Mouse (Mus musculus) neural tube, embryonic 14.5 days (tissue): ENCODE measurements around the gene Trim15. TPM values are rescaled to one million over a fixed set of nuclear protein-coding genes. Genes with fewer than 3 reads are reported as not detected.
A peak's percentile ranks its signal among the peaks of the same experiment; 100 is the strongest.

ENCODE experiments used
- ATAC-seq: fragments of 200-750 bp; cut with Nextera tagmentation; 2 replicates; pipeline ENCODE4 v1.8.0; 2017; ENCODE audit warnings: low read depth, mild to moderate bottlenecking, moderate TSS enrichment, moderate library complexity
- H3K27ac ChIP-seq: fragments of 300-500 bp; sonication (generic); 2 replicates; pipeline ENCODE4 v1.5.1; 2014; ENCODE audit warnings: low read depth, mild to moderate bottlenecking, control low read depth, low read length, moderate library complexity, mixed read lengths
- H3K27me3 ChIP-seq: fragments of 300-500 bp; sonication (generic); 2 replicates; pipeline ENCODE4 v1.6.1; 2014; ENCODE audit warnings: low read length; ENCODE audit not compliant: control insufficient read depth, insufficient read depth
- H3K36me3 ChIP-seq: fragments of 300-500 bp; sonication (generic); 2 replicates; pipeline ENCODE4 v1.6.1; 2014; ENCODE audit warnings: low read length, mixed read lengths; ENCODE audit not compliant: control insufficient read depth, insufficient read depth
- H3K4me1 ChIP-seq: fragments of 300-500 bp; sonication (generic); 2 replicates; pipeline ENCODE4 v1.6.1; 2014; ENCODE audit warnings: low read length; ENCODE audit not compliant: control insufficient read depth, insufficient read depth
- H3K4me2 ChIP-seq: fragments of 300-500 bp; sonication (generic); 2 replicates; pipeline ENCODE4 v1.6.1; 2014; ENCODE audit warnings: mild to moderate bottlenecking, low read depth, low read length, control low read depth
- H3K4me3 ChIP-seq: fragments of 300-500 bp; sonication (generic); 2 replicates; pipeline ENCODE4 v1.5.1; 2014; ENCODE audit warnings: low read depth, low read length, control low read depth, mixed read lengths
- H3K9ac ChIP-seq: fragments of 300-500 bp; sonication (generic); replicated peaks from 2 replicates; pipeline ENCODE4 v1.6.1; 2014; ENCODE audit warnings: low read depth, mild to moderate bottlenecking, control low read depth, low read length, mixed read lengths
- H3K9me3 ChIP-seq: fragments of 300-500 bp; sonication (generic); 2 replicates; pipeline ENCODE4 v1.6.1; 2016; ENCODE audit warnings: low read length; ENCODE audit not compliant: control insufficient read depth
- WGBS: fragments of 180-500 bp; shearing (Covaris S2); extraction: QIAGEN DNeasy Blood & Tissue Kit; methylation state at CpG from one replicate; pipeline ENCODE4 v1.1.7; 2014; 5-methylcytosine and 5-hydroxymethylcytosine counted together
- polyA plus RNA-seq: library from polyadenylated mRNA; unstranded; fragments of >200 nt; fragmentation: Nextera tagmentation; extraction: Ambion mirVana; gene quantifications from 2 replicates; pipeline ENCODE4 v1.2.1, GENCODE M21; 2014

The Trim15 gene
- 0.25 and 0.90 TPM in 2 replicates for polyA plus RNA-seq

GRCm38 (mm10) chr17:36866719-36867527 lies at the start of gene Trim15:
Trim15 (minus strand) TSS chr17:36867210.
- H3K36me3 ChIP-seq = no peaks in the 10 kb centered on the region
- no peak within 1 kb of the TSS for H3K27ac ChIP-seq
- H3K9ac ChIP-seq = peak within 1 kb of the TSS; percentile 35; the same call in 1 of the 2 replicates
- WGBS = 17% methylated on average over 29 of the region's 29 CpGs
- peak; percentile 41; the same call in 1 of the 2 replicates for ATAC-seq
- H3K27me3 ChIP-seq = no peaks in the 10 kb centered on the region
- no peak within 1 kb of the TSS for H3K4me3 ChIP-seq
- H3K4me2 ChIP-seq = peak within 1 kb of the TSS; percentile 37; the same call in 1 of the 2 replicates
- no peaks in the 10 kb centered on the region for H3K9me3 ChIP-seq
- H3K4me1 ChIP-seq = no peaks in the 10 kb centered on the region

GRCm38 (mm10) chr17:36915076-36915475 lies 48.1 kb upstream of the Trim15 start:
- no peak overlapping the region for H3K4me2 ChIP-seq
- no peaks in the 10 kb centered on the region for H3K4me1 ChIP-seq
- no peak overlapping the region for H3K27ac ChIP-seq
- 16% methylated on average over 9 of the region's 9 CpGs for WGBS
- H3K4me3 ChIP-seq = no peak overlapping the region
- no peaks in the 10 kb centered on the region for H3K9me3 ChIP-seq
- no peaks in the 10 kb centered on the region for H3K36me3 ChIP-seq
- ATAC-seq = no peak
- no peaks in the 10 kb centered on the region for H3K27me3 ChIP-seq
- no peak overlapping the region for H3K9ac ChIP-seq

GRCm38 (mm10) chr17:36914108-36914507 lies 47.1 kb upstream of the Trim15 start:
- H3K4me3 ChIP-seq = no peak overlapping the region
- no peak overlapping the region for H3K4me2 ChIP-seq
- WGBS = 18% methylated on average over 2 of the region's 2 CpGs
- no peak overlapping the region for H3K9ac ChIP-seq
- 0 out of 2 replicates have a peak, but pooled peaks have one; percentile 51 for ATAC-seq
- no peaks in the 10 kb centered on the region for H3K9me3 ChIP-seq
- no peak overlapping the region for H3K27ac ChIP-seq
- no peaks in the 10 kb centered on the region for H3K4me1 ChIP-seq
- no peaks in the 10 kb centered on the region for H3K36me3 ChIP-seq
- no peaks in the 10 kb centered on the region for H3K27me3 ChIP-seq

- H3K27me3 ChIP-seq = no peaks in the 10 kb centered on the region
- no peak overlapping the region for H3K4me3 ChIP-seq
- no peak overlapping the region for H3K9ac ChIP-seq
- H3K36me3 ChIP-seq = no peaks in the 10 kb centered on the region
- no peaks in the 10 kb centered on the region for H3K9me3 ChIP-seq
- H3K27ac ChIP-seq = no peak overlapping the region
- ATAC-seq = no peak
- H3K4me2 ChIP-seq = no peak overlapping the region
- 80% methylated on average over 2 of the region's 2 CpGs for WGBS
- H3K4me1 ChIP-seq = no peaks in the 10 kb centered on the region
Measured at GRCm38 (mm10) chr17:36912031-36912430, 45.0 kb upstream of the Trim15 start.

GRCm38 (mm10) chr17:36909802-36910201 lies 42.8 kb upstream of the Trim15 start:
- Histone ChIP-seq H3K9me3 (no peaks in the 10 kb centered on the region), H3K4me3 (no peak overlapping the region), H3K27me3 (no peaks in the 10 kb centered on the region), H3K4me2 (no peak overlapping the region), H3K9ac (no peak overlapping the region), H3K27ac (no peak overlapping the region), H3K36me3 (no peaks in the 10 kb centered on the region), H3K4me1 (no peaks in the 10 kb centered on the region)
- no peak for ATAC-seq
- WGBS = 65% methylated on average over 4 of the region's 4 CpGs

- WGBS = 65% methylated on average over 1 of the region's 1 CpGs
- no peak overlapping the region for H3K4me3 ChIP-seq
- H3K4me1 ChIP-seq = no peaks in the 10 kb centered on the region
- no peak for ATAC-seq
- H3K4me2 ChIP-seq = no peak overlapping the region
- H3K27me3 ChIP-seq = no peaks in the 10 kb centered on the region
- no peak overlapping the region for H3K9ac ChIP-seq
- no peak overlapping the region for H3K27ac ChIP-seq
- no peaks in the 10 kb centered on the region for H3K9me3 ChIP-seq
- no peaks in the 10 kb centered on the region for H3K36me3 ChIP-seq
Measured at GRCm38 (mm10) chr17:36908235-36908634, 41.2 kb upstream of the Trim15 start.

- no peak overlapping the region for H3K4me2 ChIP-seq
- no peak overlapping the region for H3K27ac ChIP-seq
- H3K4me1 ChIP-seq = no peaks in the 10 kb centered on the region
- no peaks in the 10 kb centered on the region for H3K9me3 ChIP-seq
- no peak overlapping the region for H3K4me3 ChIP-seq
- ATAC-seq = no peak
- no peaks in the 10 kb centered on the region for H3K36me3 ChIP-seq
- WGBS = 82% methylated on average over 3 of the region's 3 CpGs
- H3K9ac ChIP-seq = no peak overlapping the region
- no peaks in the 10 kb centered on the region for H3K27me3 ChIP-seq
Measured at GRCm38 (mm10) chr17:36903651-36904050, 36.6 kb upstream of the Trim15 start.

GRCm38 (mm10) chr17:36900691-36901090 lies 33.7 kb upstream of the Trim15 start:
- no peaks in the 10 kb centered on the region for H3K36me3 ChIP-seq
- ATAC-seq = no peak
- no peak overlapping the region for H3K9ac ChIP-seq
- H3K4me2 ChIP-seq = no peak overlapping the region
- H3K27me3 ChIP-seq = no peaks in the 10 kb centered on the region
- no peak overlapping the region for H3K4me3 ChIP-seq
- no peaks in the 10 kb centered on the region for H3K4me1 ChIP-seq
- H3K27ac ChIP-seq = no peak overlapping the region
- 33% methylated on average over 1 of the region's 1 CpGs for WGBS
- H3K9me3 ChIP-seq = no peaks in the 10 kb centered on the region

- H3K27ac ChIP-seq = no peak overlapping the region
- H3K9ac ChIP-seq = no peak overlapping the region
- no peak overlapping the region for H3K4me3 ChIP-seq
- H3K4me1 ChIP-seq = no peaks in the 10 kb centered on the region
- no peaks in the 10 kb centered on the region for H3K36me3 ChIP-seq
- ATAC-seq = no peak
- H3K4me2 ChIP-seq = no peak overlapping the region
- WGBS = 87% methylated on average over 5 of the region's 5 CpGs
- H3K27me3 ChIP-seq = no peaks in the 10 kb centered on the region
- H3K9me3 ChIP-seq = no peaks in the 10 kb centered on the region
Measured at GRCm38 (mm10) chr17:36900001-36900400, 33.0 kb upstream of the Trim15 start.
